Mouse (Mus musculus) forebrain, embryonic 16.5 days (tissue): ENCODE data around the gene Utp6. TPM values are rescaled to one million over a fixed set of nuclear protein-coding genes. Genes with fewer than 3 reads are reported as not detected.
A peak's percentile ranks its signal among the peaks of the same experiment; 100 is the strongest.

Experiments
- ATAC-seq: fragments of 200-750 bp; cut with Nextera tagmentation; 2 replicates; pipeline ENCODE4 v1.8.0; 2017; ENCODE audit warnings: mild to moderate bottlenecking, moderate library complexity
- H3K27ac ChIP-seq: fragments of 300-500 bp; sonication (generic); 2 replicates; pipeline ENCODE4 v1.5.1; 2014; ENCODE audit warnings: low read length, control low read depth
- H3K27me3 ChIP-seq: fragments of 300-500 bp; sonication (generic); replicated peaks from 2 replicates; pipeline ENCODE4 v1.6.1; 2014; ENCODE audit warnings: low read length; ENCODE audit not compliant: control insufficient read depth, insufficient read depth
- H3K36me3 ChIP-seq: fragments of 300-500 bp; sonication (generic); 2 replicates; pipeline ENCODE4 v1.6.1; 2014; ENCODE audit not compliant: control insufficient read depth, insufficient read depth
- H3K4me1 ChIP-seq: fragments of 300-500 bp; sonication (generic); replicated peaks from 2 replicates; pipeline ENCODE4 v1.6.1; 2014; ENCODE audit warnings: low read length; ENCODE audit not compliant: control insufficient read depth, insufficient read depth
- H3K4me2 ChIP-seq: fragments of 300-500 bp; sonication (generic); 2 replicates; pipeline ENCODE4 v1.6.1; 2014; ENCODE audit warnings: mild to moderate bottlenecking, low read length, control low read depth
- H3K4me3 ChIP-seq: fragments of 300-500 bp; sonication (generic); replicated peaks from 2 replicates; pipeline ENCODE4 v1.5.1; 2014; ENCODE audit warnings: mild to moderate bottlenecking, low read length, control low read depth
- H3K9ac ChIP-seq: fragments of 300-500 bp; sonication (generic); replicated peaks from 2 replicates; pipeline ENCODE4 v1.6.1; 2014; ENCODE audit warnings: low read depth, low read length, control low read depth
- H3K9me3 ChIP-seq: fragments of 300-500 bp; sonication (generic); 2 replicates; pipeline ENCODE4 v1.6.1; 2016; ENCODE audit warnings: low read length; ENCODE audit not compliant: control insufficient read depth
- whole genome bisulfite sequencing: fragments of 180-500 bp; shearing (Covaris S2); extraction: QIAGEN DNeasy Blood & Tissue Kit; methylation state at CpG from one replicate; pipeline ENCODE4 v1.1.7; 2014; 5-methylcytosine and 5-hydroxymethylcytosine counted together
- polyA plus RNA-seq: library from polyadenylated mRNA; unstranded; fragments of >200 nt; fragmentation: Nextera tagmentation; extraction: Ambion mirVana; gene quantifications from 2 replicates; pipeline ENCODE4 v1.2.1, GENCODE M21; 2015

The Utp6 gene
- polyA plus RNA-seq, 1 experiment from 2014 or later, result 49.8 TPM

- no peaks in the 10 kb centered on the region for H3K36me3 ChIP-seq
- H3K27me3 ChIP-seq, result 0 out of 2 replicates have a peak, but pooled peaks cover 2% of the 10 kb centered on the region
- H3K9me3 ChIP-seq, result no peaks in the 10 kb centered on the region
- peaks cover 10% of the 10 kb centered on the region for H3K4me1 ChIP-seq
- WGBS, result 14% methylated on average over 8 of the region's 8 CpGs
- H3K27ac ChIP-seq, result no peak overlapping the region
- ATAC-seq, result no peak
- no peak overlapping the region for H3K4me2 ChIP-seq
- no peak overlapping the region for H3K4me3 ChIP-seq
- H3K9ac ChIP-seq, result no peak overlapping the region
Measured at GRCm38 (mm10) chr11:79965896-79966295, 3.7 kb upstream of the Utp6 start.

DNA sequence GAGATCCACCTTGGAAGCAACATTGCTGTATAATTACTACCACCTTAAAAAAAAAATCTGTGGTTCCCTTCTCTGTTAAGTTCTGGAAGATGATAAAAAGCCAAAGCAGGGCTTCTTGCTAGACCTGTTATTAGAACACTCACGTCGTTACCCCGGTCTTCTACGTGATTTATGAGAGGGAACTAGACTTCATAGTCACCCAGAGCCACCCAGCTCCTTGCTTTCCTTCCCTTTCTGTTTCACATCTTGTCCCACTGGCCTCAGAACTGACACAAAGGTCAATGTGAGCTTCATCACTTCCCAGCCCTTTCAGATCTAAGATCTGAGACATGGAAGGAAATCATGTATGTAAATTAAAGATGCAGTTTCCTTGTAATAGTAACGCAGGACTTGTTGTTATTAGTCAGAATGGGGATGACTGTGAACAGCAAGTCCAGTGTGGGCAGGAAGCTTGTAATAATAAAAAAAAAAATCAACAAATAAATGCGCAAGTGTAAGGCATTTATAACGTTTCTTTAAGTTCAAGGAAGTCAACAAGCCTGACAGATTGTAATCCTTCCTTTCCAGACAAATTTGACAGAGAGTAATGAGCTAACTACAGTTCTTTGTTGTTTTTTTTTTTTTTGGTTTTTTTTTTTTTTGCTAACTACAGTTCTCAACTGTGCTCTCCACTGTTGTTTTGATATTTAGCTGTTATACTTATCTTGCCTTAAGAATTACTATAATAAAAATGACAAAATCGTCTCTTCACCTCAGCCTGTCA is 1.2 kb upstream of the Utp6 start:
- Histone ChIP-seq H3K9me3 (no peaks in the 10 kb centered on the region), H3K4me2 (no peak overlapping the region), H3K27ac (no peak overlapping the region), H3K4me3 (no peak overlapping the region), H3K4me1 (peaks cover 10% of the 10 kb centered on the region), H3K36me3 (peaks cover 6% of the 10 kb centered on the region; the same call in 1 of the 2 replicates), H3K27me3 (0 out of 2 replicates have a peak, but pooled peaks cover 2% of the 10 kb centered on the region), H3K9ac (no peak overlapping the region)
- 62% methylated on average over 8 of the region's 8 CpGs for WGBS
- no peak for ATAC-seq

DNA sequence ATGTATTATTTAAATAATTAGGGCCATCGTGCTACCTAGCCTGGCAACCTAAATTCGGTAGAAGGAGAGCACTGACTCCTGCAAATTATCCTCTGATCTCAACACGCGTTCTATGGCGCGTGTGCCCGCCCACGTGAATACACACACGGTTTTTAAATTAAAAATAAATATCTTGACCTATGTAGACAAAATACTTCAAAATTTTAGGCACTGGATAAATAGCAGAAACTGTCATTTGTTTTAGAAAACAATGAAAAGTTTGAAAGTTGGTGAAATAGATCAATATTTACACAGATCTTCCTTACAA is 640 bp upstream of the Utp6 start:
- peak; percentile 23 for ATAC-seq
- H3K9me3 ChIP-seq, result no peaks in the 10 kb centered on the region
- H3K27ac ChIP-seq, result no peak overlapping the region
- H3K4me2 ChIP-seq, result peak overlapping the region; percentile 73
- H3K36me3 ChIP-seq, result peaks cover 8% of the 10 kb centered on the region; the same call in 1 of the 2 replicates
- peak overlapping the region; percentile 63 for H3K9ac ChIP-seq
- WGBS, result 7% methylated on average over 9 of the region's 9 CpGs
- peaks cover 10% of the 10 kb centered on the region for H3K4me1 ChIP-seq
- H3K27me3 ChIP-seq, result 0 out of 2 replicates have a peak, but pooled peaks cover 2% of the 10 kb centered on the region
- peak overlapping the region; percentile 81 for H3K4me3 ChIP-seq

GRCm38 (mm10) chr11:79961346-79962124 is 655 bp downstream of the Utp6 start:
- Histone ChIP-seq H3K27me3 (0 out of 2 replicates have a peak, but pooled peaks cover 2% of the 10 kb centered on the region), H3K4me3 (peak overlapping the region; percentile 81), H3K36me3 (peaks cover 15% of the 10 kb centered on the region), H3K9ac (peak overlapping the region; percentile 65), H3K9me3 (no peaks in the 10 kb centered on the region), H3K4me2 (peak overlapping the region; percentile 84), H3K27ac (no peak overlapping the region), H3K4me1 (peaks cover 10% of the 10 kb centered on the region)
- 0 out of 2 replicates have a peak, but pooled peaks have one; percentile 2 for ATAC-seq
- 6% methylated on average over 27 of the region's 27 CpGs for WGBS

GRCm38 (mm10) chr11:79947265-79947664 is 14.9 kb downstream of the Utp6 start:
- no peaks in the 10 kb centered on the region for H3K4me1 ChIP-seq
- no peak overlapping the region for H3K4me3 ChIP-seq
- H3K27ac ChIP-seq, result no peak overlapping the region
- H3K9me3 ChIP-seq, result no peaks in the 10 kb centered on the region
- H3K4me2 ChIP-seq, result no peak overlapping the region
- peaks cover 46% of the 10 kb centered on the region for H3K36me3 ChIP-seq
- no peaks in the 10 kb centered on the region for H3K27me3 ChIP-seq
- 98% methylated on average over 3 of the region's 3 CpGs for WGBS
- no peak overlapping the region for H3K9ac ChIP-seq
- ATAC-seq, result no peak

- H3K36me3 ChIP-seq, result peaks cover 35% of the 10 kb centered on the region
Measured at GRCm38 (mm10) chr11:79943601-79944000, 18.6 kb downstream of the Utp6 start.

GRCm38 (mm10) chr11:79943136-79943535 is 19.1 kb downstream of the Utp6 start:
- H3K36me3 ChIP-seq, result peaks cover 34% of the 10 kb centered on the region
- 88% methylated on average over 8 of the region's 8 CpGs for WGBS

More at GRCm38 (mm10) chr11:79943601-79944000, 18.6 kb downstream of the Utp6 start:
- ATAC-seq, result no peak
- 87% methylated on average over 7 of the region's 7 CpGs for WGBS
- Histone ChIP-seq H3K27me3 (no peaks in the 10 kb centered on the region), H3K9ac (no peak overlapping the region), H3K9me3 (no peaks in the 10 kb centered on the region), H3K4me3 (no peak overlapping the region), H3K4me1 (no peaks in the 10 kb centered on the region), H3K27ac (no peak overlapping the region), H3K4me2 (no peak overlapping the region)

GRCm38 (mm10) chr11:79935766-79936165 is 26.4 kb downstream of the Utp6 start:
- H3K36me3 ChIP-seq, result peaks cover 10% of the 10 kb centered on the region
- no peak for ATAC-seq
- 86% methylated on average over 9 of the region's 9 CpGs for WGBS
- no peaks in the 10 kb centered on the region for H3K9me3 ChIP-seq
- no peaks in the 10 kb centered on the region for H3K27me3 ChIP-seq
- no peak overlapping the region for H3K27ac ChIP-seq
- no peak overlapping the region for H3K4me2 ChIP-seq
- no peak overlapping the region for H3K9ac ChIP-seq
- no peak overlapping the region for H3K4me3 ChIP-seq
- H3K4me1 ChIP-seq, result no peaks in the 10 kb centered on the region

More at GRCm38 (mm10) chr11:79943136-79943535, 19.1 kb downstream of the Utp6 start:
- Histone ChIP-seq H3K27me3 (no peaks in the 10 kb centered on the region), H3K4me2 (no peak overlapping the region), H3K9ac (no peak overlapping the region), H3K4me1 (no peaks in the 10 kb centered on the region), H3K27ac (no peak overlapping the region), H3K9me3 (no peaks in the 10 kb centered on the region), H3K4me3 (no peak overlapping the region)
- no peak for ATAC-seq

GRCm38 (mm10) chr11:79922766-79923165 is 39.4 kb downstream of the Utp6 start:
- WGBS, result 87% methylated on average over 1 of the region's 1 CpGs
- ATAC-seq, result no peak
- no peak overlapping the region for H3K9ac ChIP-seq

More at GRCm38 (mm10) chr11:79922766-79923165, 39.4 kb downstream of the Utp6 start:
- Histone ChIP-seq H3K27ac (no peak overlapping the region), H3K9me3 (no peaks in the 10 kb centered on the region), H3K27me3 (no peaks in the 10 kb centered on the region), H3K36me3 (no peaks in the 10 kb centered on the region), H3K4me2 (no peak overlapping the region), H3K4me3 (no peak overlapping the region), H3K4me1 (peaks cover 3% of the 10 kb centered on the region; the same call in 1 of the 2 replicates)
